Mouse (Mus musculus) urinary bladder, postnatal 14 days (tissue): ENCODE data around the gene Msrb3.
"Not testable (repeated sequence)": the region's sequence is repeated elsewhere in the genome, so short reads cannot be mapped to it uniquely, and the experiment has no call there.

Source experiments
- DNase-seq: peaks from one replicate; pipeline ENCODE4 v3.0.0; 2021; ENCODE audit warnings: low spot score

Msrb3 gene

DNA sequence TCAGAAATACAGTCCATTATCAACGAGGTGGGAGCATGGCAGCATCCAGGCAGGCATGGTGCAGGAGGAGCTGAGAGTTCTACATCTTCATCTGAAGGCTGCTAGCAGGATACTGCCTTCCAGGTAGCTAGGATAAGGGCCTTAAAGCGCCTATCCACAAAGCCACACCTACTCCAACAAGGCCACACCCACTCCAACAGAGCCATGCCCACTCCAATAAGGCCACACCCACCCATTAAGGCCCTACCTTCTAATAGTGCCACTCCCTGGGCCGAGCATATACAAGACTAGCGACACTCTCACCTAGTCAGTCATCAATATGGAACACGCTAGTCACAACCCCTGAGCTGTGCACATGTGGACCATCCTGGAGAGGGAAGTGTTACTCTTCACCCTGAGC is 149.3 kb downstream of the Msrb3 start:
- not testable (repeated sequence) for DNase-seq

DNA sequence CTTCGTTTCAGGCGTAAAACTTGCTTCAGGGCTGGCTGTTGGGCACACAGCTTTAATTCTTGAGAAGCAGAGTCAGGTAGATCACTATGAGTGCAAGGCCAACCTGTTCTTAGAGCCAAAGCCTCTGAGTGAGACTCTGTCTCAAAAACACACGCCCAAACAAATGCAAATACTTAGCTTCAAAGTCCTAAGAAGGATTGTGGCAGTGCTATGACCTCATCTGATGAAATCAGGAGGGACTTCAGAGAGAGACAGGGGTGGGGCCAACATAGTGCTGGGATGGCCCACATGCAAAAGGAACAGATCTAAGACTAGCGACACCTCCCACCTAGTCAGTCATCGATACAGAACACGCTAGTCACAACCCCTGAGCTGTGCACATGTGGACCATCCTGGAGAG is 150.7 kb downstream of the Msrb3 start:
- no peak for DNase-seq

DNA sequence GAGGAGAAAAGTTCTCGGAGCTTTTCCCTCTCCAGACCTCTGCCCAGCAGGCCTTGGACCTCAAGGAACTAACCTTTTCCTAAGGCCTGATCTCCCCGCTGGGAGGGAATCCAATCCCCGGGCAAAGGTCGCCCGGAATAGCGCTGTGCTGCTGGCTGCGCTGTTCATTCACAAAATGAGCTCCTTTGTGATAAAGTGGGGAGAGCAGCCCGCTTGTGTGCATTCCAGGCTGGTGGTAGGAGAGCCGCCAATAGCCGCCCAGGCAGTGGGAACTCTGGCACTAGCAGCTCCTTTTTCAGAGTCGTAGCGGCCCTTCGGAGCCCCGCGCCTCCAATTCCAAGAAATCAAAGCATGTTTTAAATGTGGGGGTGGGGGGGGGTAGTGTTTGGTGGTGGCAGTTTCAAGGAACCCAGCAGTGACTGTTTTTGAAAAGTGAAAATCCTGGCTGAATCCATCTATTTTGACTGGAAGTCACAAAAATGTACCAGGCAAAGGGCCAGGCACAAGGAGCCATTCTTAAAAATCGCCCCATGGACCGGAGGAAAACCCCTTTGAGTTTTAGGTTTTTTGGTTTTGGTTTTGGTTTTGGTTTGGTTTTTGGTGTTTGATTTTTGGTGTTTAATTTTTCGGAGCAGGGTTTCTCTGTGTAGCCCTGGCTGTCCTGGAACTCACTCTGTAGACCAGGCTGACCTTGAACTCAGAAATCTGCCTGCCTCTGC is 153.6 kb downstream of the Msrb3 start:
- peak; percentile 34 for DNase-seq

DNA sequence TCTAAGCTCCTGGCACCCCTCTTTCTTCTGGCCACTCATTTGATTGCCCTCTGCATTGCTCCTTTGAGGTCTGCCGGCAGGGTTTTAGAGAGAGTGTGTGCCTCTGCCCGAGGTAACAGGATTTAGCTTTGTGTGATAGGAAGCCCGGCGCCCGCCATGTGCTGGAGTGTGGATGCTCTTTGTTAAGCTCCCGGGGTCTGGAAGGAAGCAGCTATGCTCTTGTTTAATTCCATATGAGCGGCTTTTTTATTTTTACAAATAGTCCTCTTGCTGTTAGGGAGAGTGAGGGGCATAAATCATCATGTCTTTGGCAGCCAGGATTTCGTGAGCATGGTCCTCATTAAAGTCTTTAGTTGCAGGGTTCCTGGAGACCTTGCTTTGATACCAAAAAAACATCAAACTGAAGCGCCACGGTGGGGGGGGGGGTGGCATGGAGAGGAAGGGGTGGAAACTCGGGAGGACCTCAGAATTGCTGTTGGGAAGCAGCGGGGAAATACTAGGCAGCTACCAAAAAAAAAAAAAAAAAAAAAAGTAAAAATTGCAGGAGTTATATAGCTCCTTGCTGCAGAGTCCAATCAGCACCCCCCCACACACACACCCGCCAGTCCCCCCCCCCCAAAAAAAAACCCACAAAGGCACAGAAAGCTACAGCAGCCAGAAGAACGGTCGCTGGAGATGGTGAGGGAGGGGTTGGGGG is 154.3 kb downstream of the Msrb3 start:
- no peak for DNase-seq

DNA sequence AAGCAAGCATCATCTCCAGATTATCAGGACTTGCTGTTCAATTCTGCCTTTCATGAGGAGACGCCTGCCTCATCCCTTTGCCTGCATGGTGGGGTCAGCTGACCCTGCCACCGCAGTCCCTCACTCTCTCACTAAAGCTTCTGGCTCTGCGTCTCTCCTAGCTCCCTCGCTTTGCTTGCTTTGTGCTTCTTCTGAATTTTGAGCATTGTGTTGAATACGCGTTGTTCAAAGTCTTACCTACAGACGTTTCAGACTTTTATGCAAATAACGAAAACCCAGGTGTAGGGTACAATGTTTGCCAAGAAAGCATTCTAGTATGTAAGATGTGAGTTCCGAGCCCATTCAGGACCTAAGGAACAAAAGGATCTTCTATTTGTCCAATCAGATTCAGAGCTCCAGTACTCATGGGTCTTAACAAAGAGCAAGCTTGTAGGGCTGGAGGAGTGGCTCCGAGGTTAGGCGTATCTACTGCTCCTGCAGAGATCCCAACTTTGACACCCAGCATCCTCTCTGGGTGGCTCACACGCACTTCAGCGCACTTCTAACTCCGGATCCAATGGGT is 162.3 kb downstream of the Msrb3 start:
- no peak for DNase-seq

DNA sequence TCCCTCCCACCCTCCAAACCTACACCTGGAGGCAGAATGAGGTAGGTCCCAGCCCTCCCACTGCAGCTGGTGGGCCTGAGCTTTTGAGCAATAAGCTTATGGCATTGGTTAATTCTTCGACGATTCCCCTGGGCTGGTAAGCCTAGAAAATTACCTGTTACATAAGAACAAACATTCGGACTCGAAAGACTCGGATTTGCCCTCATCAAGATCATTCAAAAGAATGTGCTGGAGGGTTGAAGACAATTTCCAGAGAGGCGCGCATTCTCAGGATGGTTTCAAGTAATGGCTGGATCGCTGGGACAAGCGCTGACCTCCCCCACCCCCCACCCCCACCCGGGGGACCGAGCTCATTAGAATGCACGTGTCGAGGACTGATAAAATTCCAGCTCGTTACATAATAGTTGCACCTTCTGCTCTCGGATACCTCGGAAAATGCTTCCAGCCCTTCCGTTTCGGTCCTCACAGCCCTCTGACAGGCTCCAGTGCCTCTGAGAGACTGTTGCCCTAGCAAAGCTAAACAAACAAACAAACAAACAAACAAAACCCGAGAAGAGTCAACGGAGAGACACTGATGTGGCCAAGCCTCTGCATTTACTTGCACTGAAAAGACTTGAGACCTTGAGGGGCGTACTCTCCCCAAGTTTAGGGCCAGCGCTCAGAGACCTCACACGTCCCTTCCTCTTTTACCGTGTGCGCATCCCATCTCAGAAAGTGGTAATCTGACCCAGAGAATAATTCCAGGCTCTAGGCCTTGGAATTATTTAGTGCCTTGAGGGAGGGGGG is 163.0 kb downstream of the Msrb3 start:
- no peak for DNase-seq

DNA sequence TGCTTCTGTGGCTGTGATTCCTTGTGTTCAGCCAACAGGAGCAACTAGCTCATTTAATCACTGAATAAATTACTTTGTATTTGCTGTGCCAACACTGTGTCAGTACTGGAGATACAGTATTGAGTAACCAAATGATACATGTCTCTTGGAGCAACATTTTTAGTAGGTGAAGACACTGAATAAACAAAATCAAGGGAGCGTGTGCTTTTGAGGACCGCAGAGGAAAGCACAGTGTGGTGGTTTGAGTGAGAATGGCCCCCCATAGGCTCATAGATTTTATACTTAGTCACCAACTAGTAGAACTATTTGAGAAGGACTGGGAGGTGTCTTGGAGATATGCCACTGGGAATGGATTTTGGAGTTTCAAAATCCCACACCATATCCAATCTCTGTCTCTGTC is 164.5 kb downstream of the Msrb3 start:
- no peak for DNase-seq
